Mouse (Mus musculus): ENCODE data around the gene Habp4. TPM values are rescaled to one million over a fixed set of nuclear protein-coding genes. Genes with fewer than 3 reads are reported as not detected.

The Habp4 gene
- total RNA-seq, 2 experiments from 2014 or later = 216 to 221 TPM

GRCm38 (mm10) chr13:64235062-64235715 is 73.6 kb downstream of the Habp4 start:
- no peak for DNase-seq (ENCODE audit: low spot score in 2 of 2)

- no peak for DNase-seq (ENCODE audit: low spot score in 2 of 2)
Observed at GRCm38 (mm10) chr13:64235777-64236176, 74.2 kb downstream of the Habp4 start.

Other genes starting within 250 kb of the Habp4 start
- gene Hsd17b3, start 72.6 kb upstream of the Habp4 start, total RNA-seq (2021) = not detected
- gene Slc35d2, start 32.5 kb upstream of the Habp4 start, total RNA-seq (2021) = 1 to 10 TPM in 1 of 2 experiments, under 1 TPM in 1; 0.77 to 1.3 TPM
- 10 to 100 TPM; 26.6 to 33.5 TPM for gene Zfp367, start 8.6 kb upstream of the Habp4 start, total RNA-seq (2021)
- gene Cdc14b, start 113.5 kb downstream of the Habp4 start, total RNA-seq (2021) = 10 to 100 TPM; 14.3 to 15.3 TPM
- 10 to 100 TPM; 20.4 to 23.8 TPM for gene Aaed1, start 150.9 kb downstream of the Habp4 start, total RNA-seq (2021)
- gene Ctsl, start 209.1 kb downstream of the Habp4 start, total RNA-seq (2021) = 100 to 1,000 TPM; 117 to 124 TPM

Measured in left cerebral cortex, adult 18-20 months (tissue).